Mouse (Mus musculus) hindbrain, embryonic 16.5 days (tissue): ENCODE measurements at regions not wholly inside any gene's neighbourhood (a gene's known extent, or its start where the extent isn't known, plus 50 kb on each side); places are given as distances from the start of the nearest gene placed in this dataset.
A peak's percentile ranks its signal among the peaks of the same experiment; 100 is the strongest.
"Not testable (repeated sequence)": the region's sequence is repeated elsewhere in the genome, so short reads cannot be mapped to it uniquely, and the experiment has no call there.

Source experiments
- ATAC-seq: fragments of 200-750 bp; cut with Nextera tagmentation; 2 replicates; pipeline ENCODE4 v1.8.0; 2017; ENCODE audit warnings: moderate TSS enrichment, moderate library complexity
- H3K27ac ChIP-seq: fragments of 300-500 bp; sonication (generic); 2 replicates; pipeline ENCODE4 v1.5.1; 2014; ENCODE audit warnings: low read depth, mild to moderate bottlenecking, control low read depth, low read length, moderate library complexity
- H3K27me3 ChIP-seq: fragments of 300-500 bp; sonication (generic); replicated peaks from 2 replicates; pipeline ENCODE4 v1.6.1; 2014; ENCODE audit warnings: low read length; ENCODE audit not compliant: control insufficient read depth, insufficient read depth
- H3K36me3 ChIP-seq: fragments of 300-500 bp; sonication (generic); 2 replicates; pipeline ENCODE4 v1.6.1; 2014; ENCODE audit warnings: mild to moderate bottlenecking, low read length, moderate library complexity, mixed read lengths; ENCODE audit not compliant: control insufficient read depth, insufficient read depth
- H3K4me1 ChIP-seq: fragments of 300-500 bp; sonication (generic); 2 replicates; pipeline ENCODE4 v1.6.1; 2014; ENCODE audit warnings: low read depth, low read length; ENCODE audit not compliant: control insufficient read depth, insufficient read depth
- H3K4me2 ChIP-seq: fragments of 300-500 bp; sonication (generic); 2 replicates; pipeline ENCODE4 v1.6.1; 2014; ENCODE audit warnings: mild to moderate bottlenecking, low read length, control low read depth, moderate library complexity
- H3K4me3 ChIP-seq: fragments of 300-500 bp; sonication (generic); 2 replicates; pipeline ENCODE4 v1.5.1; 2014; ENCODE audit warnings: mild to moderate bottlenecking, low read length, control low read depth, moderate library complexity
- H3K9ac ChIP-seq: fragments of 300-500 bp; sonication (generic); 2 replicates; pipeline ENCODE4 v1.6.1; 2014; ENCODE audit warnings: low read depth, mild to moderate bottlenecking, control low read depth, low read length, moderate library complexity
- H3K9me3 ChIP-seq: fragments of 300-500 bp; sonication (generic); 2 replicates; pipeline ENCODE4 v1.6.1; 2014; ENCODE audit warnings: mild to moderate bottlenecking, low read length, moderate library complexity; ENCODE audit not compliant: control insufficient read depth
- WGBS: fragments of 180-500 bp; shearing (Covaris S2); extraction: QIAGEN DNeasy Blood & Tissue Kit; methylation state at CpG from one replicate; pipeline ENCODE4 v1.1.7; 2014; 5-methylcytosine and 5-hydroxymethylcytosine counted together

DNA sequence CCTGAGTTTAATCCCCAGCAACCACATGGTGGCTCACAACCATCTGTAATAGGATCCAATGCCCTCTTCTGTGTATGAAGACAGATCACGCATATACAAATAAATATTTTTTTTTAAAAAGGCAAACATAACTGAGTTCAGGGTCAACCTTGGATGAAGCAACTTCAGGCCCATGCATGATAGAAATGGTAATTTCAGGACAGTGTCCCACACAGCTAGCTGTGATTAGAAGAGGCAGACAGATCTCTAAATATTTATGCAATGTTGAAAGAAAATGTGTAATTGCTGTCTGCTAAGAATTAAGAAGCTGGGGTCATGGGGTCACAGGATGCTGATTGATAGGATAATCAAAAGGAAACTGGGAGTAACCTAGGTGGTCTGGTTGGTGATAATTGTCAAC lies 203.5 kb downstream of the AI429214 start:
- no peak overlapping the region for H3K4me2 ChIP-seq
- H3K36me3 ChIP-seq, result no peaks in the 10 kb centered on the region
- H3K4me1 ChIP-seq, result no peaks in the 10 kb centered on the region
- no peak overlapping the region for H3K9ac ChIP-seq
- no peak overlapping the region for H3K4me3 ChIP-seq
- WGBS, result 87% methylated on average over 1 of the region's 1 CpGs
- no peaks in the 10 kb centered on the region for H3K9me3 ChIP-seq
- H3K27ac ChIP-seq, result no peak overlapping the region
- ATAC-seq, result no peak
- H3K27me3 ChIP-seq, result no peaks in the 10 kb centered on the region

DNA sequence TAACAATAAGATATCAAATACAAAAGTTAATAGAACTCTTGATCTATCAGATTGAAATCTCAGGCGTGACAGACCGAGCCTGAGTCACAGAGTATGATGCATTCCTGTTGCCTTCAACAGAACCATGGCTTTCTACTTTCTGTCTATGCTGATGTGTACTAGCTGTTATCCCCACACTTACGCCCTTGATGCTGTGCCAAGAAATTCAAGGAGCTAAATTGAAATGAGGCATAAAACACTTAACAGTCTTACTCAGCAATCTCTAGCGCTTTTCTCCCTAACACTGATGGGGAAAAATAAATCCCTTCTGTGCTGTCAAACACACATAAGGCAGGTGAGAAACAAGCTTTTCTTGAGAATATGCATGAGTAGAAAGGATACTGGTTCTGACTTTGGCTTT lies 222.5 kb downstream of the AI429214 start:
- H3K27me3 ChIP-seq, result no peaks in the 10 kb centered on the region
- no peak overlapping the region for H3K9ac ChIP-seq
- H3K4me1 ChIP-seq, result no peaks in the 10 kb centered on the region
- H3K36me3 ChIP-seq, result no peaks in the 10 kb centered on the region
- no peaks in the 10 kb centered on the region for H3K9me3 ChIP-seq
- no peak overlapping the region for H3K27ac ChIP-seq
- 86% methylated on average over 4 of the region's 4 CpGs for WGBS
- H3K4me3 ChIP-seq, result no peak overlapping the region
- no peak for ATAC-seq
- H3K4me2 ChIP-seq, result no peak overlapping the region

DNA sequence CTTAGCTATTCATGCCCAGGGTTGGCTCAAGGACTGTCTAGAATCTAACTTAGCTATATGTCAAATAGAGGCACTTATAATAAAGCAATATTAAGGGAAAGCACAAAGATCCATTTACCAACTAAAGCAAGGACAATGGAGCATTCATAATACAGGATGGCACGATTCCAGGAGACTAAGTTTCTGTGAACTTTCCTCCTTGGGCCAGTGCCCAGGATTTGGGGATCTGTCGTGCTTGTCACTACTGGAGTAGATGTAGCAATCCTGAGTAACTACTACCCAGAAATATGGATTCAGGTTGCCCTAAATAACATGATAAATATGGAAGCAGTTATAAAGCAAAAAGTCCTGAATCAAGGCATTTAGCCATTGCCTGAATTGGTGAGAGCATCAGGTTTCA lies 233.7 kb downstream of the AI429214 start:
- Histone ChIP-seq H3K4me1 (no peaks in the 10 kb centered on the region), H3K36me3 (no peaks in the 10 kb centered on the region), H3K27me3 (no peaks in the 10 kb centered on the region), H3K4me3 (no peak overlapping the region), H3K27ac (no peak overlapping the region), H3K9me3 (no peaks in the 10 kb centered on the region), H3K4me2 (no peak overlapping the region), H3K9ac (no peak overlapping the region)
- ATAC-seq, result no peak
- 61% methylated on average over 2 of the region's 2 CpGs for WGBS

DNA sequence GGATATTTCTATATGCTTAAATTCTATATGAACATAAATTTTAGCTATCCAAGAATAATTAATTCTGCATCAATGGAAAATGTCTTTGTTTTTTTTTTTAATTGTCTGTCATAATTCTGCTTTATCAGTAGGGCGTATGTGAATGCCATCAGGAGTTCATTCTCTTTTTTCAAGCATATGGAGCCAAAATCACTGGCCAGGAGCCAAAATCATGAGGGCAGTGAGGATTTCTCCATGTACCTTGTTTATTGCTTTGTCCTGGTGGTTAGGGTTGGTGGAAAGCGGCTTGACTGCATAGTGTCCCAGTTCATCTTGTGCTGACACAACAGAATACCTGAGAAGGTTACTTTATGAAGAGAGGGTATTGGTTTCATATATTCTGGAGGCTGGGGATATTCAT lies 243.9 kb downstream of the AI429214 start:
- H3K4me2 ChIP-seq, result no peak overlapping the region

DNA sequence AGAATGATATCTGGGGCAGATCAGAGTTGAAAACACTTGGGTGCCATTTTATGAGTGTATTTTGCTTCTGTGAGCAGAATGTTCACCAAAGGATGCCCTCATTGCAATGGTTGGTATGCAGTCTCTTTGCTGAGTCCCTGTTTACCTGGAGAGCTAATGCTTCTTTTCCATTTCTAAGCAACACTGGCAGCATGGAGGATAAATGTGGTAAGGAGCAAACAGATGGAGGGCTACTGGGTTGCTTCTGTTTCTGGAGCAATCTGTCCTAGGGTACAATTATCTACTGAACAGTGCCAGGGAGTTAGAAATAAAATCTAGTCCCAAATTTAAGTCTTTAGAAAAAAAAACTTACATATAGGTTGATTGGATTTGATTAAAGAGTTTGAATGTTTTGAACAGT lies 245.9 kb downstream of the AI429214 start:
- H3K4me2 ChIP-seq, result no peak overlapping the region
- no peak overlapping the region for H3K27ac ChIP-seq
- H3K9me3 ChIP-seq, result no peaks in the 10 kb centered on the region
- H3K4me3 ChIP-seq, result no peak overlapping the region
- H3K4me1 ChIP-seq, result no peaks in the 10 kb centered on the region
- H3K27me3 ChIP-seq, result no peaks in the 10 kb centered on the region
- ATAC-seq, result no peak
- H3K36me3 ChIP-seq, result no peaks in the 10 kb centered on the region
- H3K9ac ChIP-seq, result no peak overlapping the region

More for the DNA sequence above, 243.9 kb downstream of the AI429214 start:
- no peak overlapping the region for H3K4me3 ChIP-seq
- no peaks in the 10 kb centered on the region for H3K36me3 ChIP-seq
- no peak overlapping the region for H3K9ac ChIP-seq
- no peaks in the 10 kb centered on the region for H3K27me3 ChIP-seq
- H3K9me3 ChIP-seq, result no peaks in the 10 kb centered on the region
- WGBS, result 74% methylated on average over 2 of the region's 2 CpGs
- H3K4me1 ChIP-seq, result no peaks in the 10 kb centered on the region
- H3K27ac ChIP-seq, result no peak overlapping the region
- no peak for ATAC-seq

DNA sequence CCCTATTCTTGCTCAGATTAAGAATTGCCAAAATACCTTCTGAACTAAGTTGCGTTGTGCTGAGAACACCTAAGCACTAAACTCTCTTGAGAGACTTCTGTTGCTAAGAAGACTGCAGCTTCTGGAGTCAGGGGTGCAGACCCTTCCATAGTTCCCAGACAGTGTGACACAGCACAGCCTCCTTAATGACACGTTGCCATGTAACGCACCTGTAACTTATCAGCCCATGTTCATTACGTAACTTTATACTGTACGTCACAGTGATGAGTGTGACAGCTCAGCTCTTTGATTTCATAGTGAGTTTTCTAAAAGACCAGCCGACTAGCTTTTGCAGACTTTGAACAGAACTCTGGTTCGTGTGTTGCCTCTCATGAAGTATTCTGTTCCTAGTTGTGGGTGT lies 257.8 kb downstream of the AI429214 start:
- H3K27ac ChIP-seq, H3K4me3 ChIP-seq, H3K36me3 ChIP-seq, ATAC-seq, H3K9me3 ChIP-seq, H3K4me2 ChIP-seq, H3K9ac ChIP-seq, H3K4me1 ChIP-seq, H3K27me3 ChIP-seq: not testable (repeated sequence)
- WGBS, result 89% methylated on average over 7 of the region's 7 CpGs

DNA sequence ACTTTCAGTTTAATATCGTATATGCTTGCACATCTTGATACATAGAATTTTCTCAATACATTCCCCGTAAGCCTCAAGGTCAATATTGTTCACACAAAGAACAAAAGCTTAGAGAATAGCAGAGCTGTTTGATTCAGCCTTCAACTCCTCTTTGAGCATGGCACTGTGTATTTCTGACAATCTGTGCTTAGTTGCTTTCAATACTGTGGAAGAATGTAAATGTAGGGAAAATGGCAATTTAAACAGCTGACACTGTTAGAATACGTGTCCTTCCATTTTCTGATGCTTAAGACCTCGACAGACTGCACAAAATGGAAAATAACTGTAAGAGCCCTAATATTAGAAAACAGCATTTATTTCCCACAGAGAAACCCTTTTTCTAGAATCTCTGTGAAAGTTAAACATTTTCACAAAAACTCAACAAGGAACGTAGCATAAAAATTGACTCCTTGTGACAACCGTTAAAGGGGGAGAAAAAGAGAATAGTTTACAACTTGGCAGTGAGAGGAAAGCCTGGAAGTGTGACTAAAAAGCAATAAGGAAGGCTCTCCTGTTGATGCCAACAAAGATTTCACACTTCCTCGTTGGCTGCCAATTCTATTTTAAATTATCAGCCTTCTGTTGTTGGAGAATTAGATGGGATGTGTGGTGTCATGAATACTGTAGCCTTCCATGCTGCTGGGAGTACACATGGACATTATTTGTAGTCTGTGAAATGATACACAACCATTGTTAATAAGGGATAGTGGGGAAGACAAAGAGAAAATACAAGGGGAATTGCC lies 297.9 kb downstream of the AI429214 start:
- Histone ChIP-seq H3K4me3 (no peak overlapping the region), H3K36me3 (no peaks in the 10 kb centered on the region), H3K4me2 (no peak overlapping the region), H3K9me3 (no peaks in the 10 kb centered on the region), H3K9ac (no peak overlapping the region), H3K27me3 (no peaks in the 10 kb centered on the region), H3K27ac (no peak overlapping the region), H3K4me1 (no peaks in the 10 kb centered on the region)
- WGBS, result 54% methylated on average over 7 of the region's 7 CpGs
- ATAC-seq, result peak; percentile 68
